Mouse (Mus musculus): ENCODE measurements around the gene Gm6034.
"Not testable (repeated sequence)": the region's sequence is repeated elsewhere in the genome, so short reads cannot be mapped to it uniquely, and the experiment has no call there.

The Gm6034 gene

GRCm38 (mm10) chr17:36022098-36022497 lies 20.7 kb upstream of the Gm6034 start:
- DNase-seq (ENCODE audit: low read depth in 1 of 2, low spot score in 2 of 2), result no peak

GRCm38 (mm10) chr17:36022922-36023321 lies 19.8 kb upstream of the Gm6034 start:
- no peak for DNase-seq (ENCODE audit: low read depth in 1 of 2, low spot score in 2 of 2)

GRCm38 (mm10) chr17:36023710-36024654 lies 18.8 kb upstream of the Gm6034 start:
- peak in 1 of 2 experiments; percentile 10 for DNase-seq (ENCODE audit: low read depth in 1 of 2, low spot score in 2 of 2)

- no peak for DNase-seq (ENCODE audit: low read depth in 1 of 2, low spot score in 2 of 2)
These were observed 17.6 kb upstream of the Gm6034 start for GRCm38 (mm10) chr17:36025197-36025596.

GRCm38 (mm10) chr17:36025901-36026300 lies 16.9 kb upstream of the Gm6034 start:
- DNase-seq (ENCODE audit: low read depth in 1 of 2, low spot score in 2 of 2), result no peak

GRCm38 (mm10) chr17:36027663-36028062 lies 15.1 kb upstream of the Gm6034 start:
- DNase-seq (ENCODE audit: low read depth in 1 of 2, low spot score in 2 of 2), result no peak

GRCm38 (mm10) chr17:36028879-36029619 lies 13.7 kb upstream of the Gm6034 start:
- no peak for DNase-seq (ENCODE audit: low read depth in 1 of 2, low spot score in 2 of 2)

- not testable (repeated sequence) for DNase-seq (ENCODE audit: low read depth in 1 of 2, low spot score in 2 of 2)
These were observed 12.6 kb upstream of the Gm6034 start for GRCm38 (mm10) chr17:36030046-36030702.

GRCm38 (mm10) chr17:36030703-36031582 lies 11.8 kb upstream of the Gm6034 start:
- not testable (repeated sequence) for DNase-seq (ENCODE audit: low read depth in 1 of 2, low spot score in 2 of 2)

- DNase-seq (ENCODE audit: low read depth in 1 of 2, low spot score in 2 of 2), result peak in 1 of 2 experiments; percentile 45
These were observed 11.0 kb upstream of the Gm6034 start for GRCm38 (mm10) chr17:36031583-36032331.

GRCm38 (mm10) chr17:36032351-36032875 lies 10.3 kb upstream of the Gm6034 start, which contains the start of gene H2-T23:
TSS of gene H2-T23 (minus strand) at chr17:36032855.
- peak in 1 of 2 experiments; percentile 45 for DNase-seq (ENCODE audit: low read depth in 1 of 2, low spot score in 2 of 2)

- not testable (repeated sequence) for DNase-seq (ENCODE audit: low read depth in 1 of 2, low spot score in 2 of 2)
These were observed 8.2 kb upstream of the Gm6034 start for GRCm38 (mm10) chr17:36034524-36034923.

- peak in 1 of 2 experiments; percentile 53 for DNase-seq (ENCODE audit: low read depth in 1 of 2, low spot score in 2 of 2)
These were observed 7.6 kb upstream of the Gm6034 start for GRCm38 (mm10) chr17:36035010-36035638.

GRCm38 (mm10) chr17:36036126-36036525 lies 6.6 kb upstream of the Gm6034 start:
- DNase-seq (ENCODE audit: low read depth in 1 of 2, low spot score in 2 of 2), result not testable (repeated sequence)

GRCm38 (mm10) chr17:36040604-36041003 lies 2.2 kb upstream of the Gm6034 start:
- DNase-seq (ENCODE audit: low read depth in 1 of 2, low spot score in 2 of 2), result not testable (repeated sequence)

GRCm38 (mm10) chr17:36042055-36042454 lies 706 bp upstream of the Gm6034 start:
- not testable (repeated sequence) for DNase-seq (ENCODE audit: low read depth in 1 of 2, low spot score in 2 of 2)

GRCm38 (mm10) chr17:36043286-36043685 lies 525 bp downstream of the Gm6034 start:
- no peak for DNase-seq (ENCODE audit: low read depth in 1 of 2, low spot score in 2 of 2)

GRCm38 (mm10) chr17:36057927-36058326 lies 15.2 kb downstream of the Gm6034 start:
- not testable (repeated sequence) for DNase-seq (ENCODE audit: low read depth in 1 of 2, low spot score in 2 of 2)

GRCm38 (mm10) chr17:36058362-36058761 lies 15.6 kb downstream of the Gm6034 start, which contains the start of gene Gm11127:
TSS of gene Gm11127 (minus strand) at chr17:36058371.
- DNase-seq (ENCODE audit: low read depth in 1 of 2, low spot score in 2 of 2), result not testable (repeated sequence)

All from monocyte, adult 2 months (primary cell).